Mouse (Mus musculus) G1E (cell line): Measurements from ENCODE around the gene Tmcc1.

ENCODE experiments used
- CTCF ChIP-seq: IDR thresholded peaks from 2 replicates; pipeline ENCODE4 v1.5.1; 2012; ENCODE audit warnings: low read depth, low read length, inconsistent platforms, mixed read lengths
- GATA1 ChIP-seq: IDR thresholded peaks from 2 replicates; pipeline ENCODE4 v1.6.1; 2012; ENCODE audit warnings: borderline replicate concordance, low read length, inconsistent platforms, mixed read lengths
- GATA2 ChIP-seq: IDR thresholded peaks from 2 replicates; pipeline ENCODE4 v1.6.1; 2012; ENCODE audit warnings: low read depth, low read length, inconsistent platforms, borderline replicate concordance
- POLR2AphosphoS5 ChIP-seq: IDR thresholded peaks from 2 replicates; pipeline ENCODE4 v1.6.1; 2012; ENCODE audit warnings: low read depth, low read length, inconsistent platforms; ENCODE audit not compliant: insufficient replicate concordance
- TAL1 ChIP-seq: conservative IDR thresholded peaks from 2 replicates; pipeline ENCODE4 v1.6.1; 2012; ENCODE audit warnings: low read depth, low read length, inconsistent platforms, mixed read lengths

GRCm38 (mm10) chr6:115971273-115972060 lies 221.8 kb downstream of the Tmcc1 start:
- TF ChIP-seq CTCF (no peak), GATA1 (no peak), GATA2 (no peak), POLR2AphosphoS5 (no peak), TAL1 (no peak)
